Mouse (Mus musculus) cerebellum, adult 11-12 months (tissue): ENCODE results near the gene Olfr94.
"Not testable (repeated sequence)": the region's sequence is repeated elsewhere in the genome, so short reads cannot be mapped to it uniquely, and the experiment has no call there.

Experiments used
- DNase-seq: peaks from one replicate; pipeline ENCODE4 v3.0.0; 2022

The Olfr94 gene

DNA sequence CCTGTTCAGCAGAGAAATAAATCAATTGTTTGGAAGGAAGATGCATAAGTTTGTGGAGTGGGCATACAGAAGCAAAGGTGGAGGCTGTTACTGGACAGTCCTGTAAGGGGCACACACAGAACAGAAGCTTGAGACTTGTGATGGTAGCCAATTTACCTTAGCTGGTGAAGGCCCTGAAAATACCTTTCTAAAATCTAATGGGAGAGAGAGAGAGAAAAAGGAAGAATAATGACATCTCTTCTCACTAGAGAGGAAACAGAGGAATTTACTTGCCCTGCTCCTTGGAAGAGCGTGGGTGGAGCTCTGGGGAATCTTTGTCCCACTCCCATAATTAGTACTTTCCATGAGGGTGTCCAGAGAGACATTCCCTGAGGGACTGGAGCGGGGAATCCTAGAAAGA, at the start of gene Olfr94:
Gene Olfr94 (minus strand): TSS at position 101 of the 400 bp plus-strand sequence.
- no peak for DNase-seq

DNA sequence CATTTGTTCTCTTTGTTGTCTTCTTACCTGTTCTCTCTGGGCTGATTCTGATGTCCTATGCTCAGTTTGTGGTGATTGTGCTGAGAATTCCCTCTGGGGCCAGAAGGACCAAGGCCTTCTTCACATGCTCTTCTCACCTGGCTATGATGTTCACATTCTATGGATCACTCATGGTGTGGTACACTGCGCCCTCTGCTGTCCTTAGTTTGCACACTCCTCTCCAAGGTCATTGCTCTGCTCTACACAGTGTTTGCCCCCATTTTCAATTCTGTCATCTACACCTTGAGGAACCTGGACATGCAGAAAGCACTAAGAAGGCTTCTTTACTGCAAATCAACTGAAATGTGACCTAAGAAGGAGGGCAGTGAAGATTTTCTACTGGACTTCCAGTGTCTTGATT, 49.8 kb upstream of the Olfr94 start:
- DNase-seq, result no peak

DNA sequence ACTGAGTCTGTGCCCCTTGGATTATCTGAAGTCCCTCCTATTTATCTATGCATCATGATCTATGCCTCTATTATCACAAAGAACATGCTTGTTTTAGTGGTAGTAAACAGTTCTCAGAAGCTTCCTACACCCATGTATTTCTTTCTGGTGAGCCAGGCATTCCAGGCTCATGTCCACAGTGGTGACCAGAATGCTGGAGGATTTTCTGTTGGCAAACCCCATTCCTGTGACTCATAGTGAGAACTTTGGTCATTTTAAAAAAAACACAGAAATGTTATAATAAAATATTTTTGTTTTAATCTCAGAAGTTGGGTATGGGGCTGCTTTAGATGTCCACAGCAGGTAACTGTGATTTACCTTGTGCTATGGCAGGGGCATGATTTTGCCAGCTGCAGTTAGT, 48.7 kb upstream of the Olfr94 start:
- DNase-seq, result no peak

DNA sequence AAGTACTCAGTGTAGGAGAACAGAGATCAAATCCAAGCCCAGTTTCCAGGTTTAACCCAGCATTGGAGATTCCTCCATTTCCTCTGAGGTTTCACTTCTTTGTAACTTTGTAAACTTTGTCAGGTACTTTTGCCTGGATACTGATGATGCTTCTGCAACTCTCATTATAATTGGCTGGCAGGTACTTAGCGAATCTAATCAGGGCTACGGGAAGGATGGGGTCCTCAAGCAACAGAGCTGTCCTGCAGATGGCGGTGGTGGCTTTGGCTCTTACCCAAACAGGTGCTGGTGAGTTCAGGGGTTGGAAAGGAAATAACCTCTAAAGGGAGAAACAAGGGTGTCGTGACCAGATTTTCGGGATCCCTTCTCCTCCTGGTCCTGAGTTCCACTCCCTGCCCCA, 45.9 kb upstream of the Olfr94 start:
- peak; percentile 3 for DNase-seq

DNA sequence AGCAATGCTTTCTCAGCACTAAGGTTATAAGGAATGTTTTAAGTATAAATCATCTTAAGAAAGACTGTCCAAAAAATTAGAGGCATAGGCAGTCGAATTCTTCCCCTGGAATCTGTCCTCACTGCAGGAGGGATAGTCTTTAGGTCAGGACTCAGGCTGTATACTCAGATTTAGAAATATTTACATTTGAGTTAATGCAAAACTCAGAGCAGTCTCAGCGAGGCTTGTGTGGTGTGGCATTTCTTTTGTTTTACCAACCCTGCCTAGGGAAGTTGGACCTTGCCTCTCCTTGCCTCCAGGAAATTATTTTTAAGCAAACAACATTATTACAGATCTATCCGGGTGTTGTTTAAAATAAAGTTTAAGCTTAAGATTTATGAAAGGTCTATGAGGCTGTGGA, 41.4 kb upstream of the Olfr94 start:
- no peak for DNase-seq

DNA sequence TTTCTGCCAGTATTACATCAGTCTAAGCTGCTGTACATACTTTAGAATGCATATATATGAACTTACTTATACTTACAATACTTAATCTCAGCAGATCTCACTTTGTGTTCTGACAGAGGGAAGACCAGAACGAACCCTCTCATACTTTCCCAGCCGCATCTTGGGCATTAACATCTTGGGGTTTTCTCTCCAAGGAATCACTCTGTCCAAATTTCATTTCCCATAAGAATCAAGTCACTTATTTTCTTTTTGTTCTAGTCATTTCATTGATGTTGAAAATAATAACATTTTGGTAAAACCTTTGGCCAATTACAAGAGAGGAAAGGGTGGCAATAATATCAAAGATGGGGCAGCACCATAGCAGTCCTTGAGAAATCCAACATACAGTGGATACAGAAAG, 36.4 kb upstream of the Olfr94 start, which contains the start of gene Olfr97:
Gene Olfr97 (minus strand): TSS at position 101 of the 400 bp plus-strand sequence.
- DNase-seq, result not testable (repeated sequence)

DNA sequence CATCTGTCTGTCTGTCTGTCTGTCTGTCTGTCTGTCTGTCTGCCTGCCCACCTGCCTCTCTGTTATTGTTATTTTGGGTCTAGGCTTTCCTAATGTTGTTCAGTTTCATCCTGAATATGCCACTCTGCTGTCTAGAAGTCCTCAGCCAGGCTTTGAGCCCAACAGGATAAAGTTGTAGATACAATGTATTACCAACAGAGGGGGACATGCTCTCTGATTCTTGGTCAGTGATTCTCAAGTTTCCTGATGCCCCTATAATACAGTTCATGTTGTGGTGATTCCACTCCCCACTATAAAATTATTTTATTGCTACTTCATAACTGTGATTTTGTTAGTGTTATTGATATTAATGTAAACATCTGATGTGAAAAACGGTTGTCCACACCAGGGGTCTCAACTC, 21.1 kb upstream of the Olfr94 start:
- DNase-seq, result no peak

DNA sequence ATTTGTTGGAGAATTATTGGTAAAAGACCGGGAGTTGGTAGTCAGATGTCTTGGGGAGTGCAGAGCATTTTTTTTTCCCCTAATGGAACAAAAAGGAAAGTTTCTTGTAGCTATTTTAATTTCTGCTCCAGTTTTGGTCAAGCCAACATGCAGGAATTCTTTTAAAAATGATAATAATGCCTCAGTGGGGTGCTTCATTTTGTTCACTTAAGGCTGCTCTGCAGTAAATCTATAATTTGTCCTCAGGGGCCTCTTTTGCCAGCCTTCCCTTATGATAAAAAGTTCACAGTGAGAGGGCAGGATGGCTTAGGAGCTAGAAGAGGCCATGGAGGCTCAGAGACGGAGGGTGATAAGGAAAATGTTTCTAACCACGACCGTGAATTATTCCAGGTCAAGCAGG, 19.1 kb upstream of the Olfr94 start, which contains the start of gene Olfr96:
Gene Olfr96 (plus strand): TSS at position 301 of the 400 bp plus-strand sequence.
- DNase-seq, result no peak

DNA sequence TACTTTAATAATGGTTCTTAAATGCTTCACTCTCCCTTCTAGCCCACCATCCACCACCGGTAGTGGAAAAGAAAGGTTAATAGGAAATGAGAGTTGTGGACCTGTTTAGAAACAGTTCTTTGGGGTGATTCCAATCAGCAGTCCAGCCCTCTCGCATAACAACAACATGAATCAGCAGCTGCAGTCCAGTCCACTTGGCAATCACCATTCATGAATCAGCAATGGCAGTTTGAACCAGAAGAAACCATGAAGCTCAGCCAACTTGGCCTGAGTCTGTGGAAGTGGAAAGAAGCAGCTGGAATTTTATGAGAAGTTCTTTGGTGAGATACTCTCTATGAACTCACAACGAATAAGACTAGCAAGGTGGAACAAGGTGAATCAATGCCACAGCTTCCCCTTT, 17.7 kb upstream of the Olfr94 start:
- no peak for DNase-seq

DNA sequence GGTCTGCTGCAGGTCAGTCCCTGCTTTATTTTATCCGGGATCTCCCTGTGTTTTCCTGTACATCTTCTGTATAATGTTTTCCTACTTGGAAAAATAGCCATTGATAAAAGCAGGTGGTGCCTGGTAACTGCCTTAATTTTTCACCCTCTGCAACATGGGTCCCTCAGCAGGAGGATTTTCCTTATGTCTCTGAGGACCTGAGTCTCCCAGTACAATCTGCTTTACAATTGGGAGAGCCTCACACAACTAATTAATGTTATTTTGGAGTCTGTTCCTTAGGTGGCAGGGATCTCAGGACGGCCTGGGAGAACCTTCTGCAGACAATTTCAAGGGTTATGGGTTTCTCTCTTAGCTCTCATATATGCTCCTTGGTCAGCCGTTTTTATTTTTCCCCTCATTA, 12.2 kb upstream of the Olfr94 start, which contains the start of gene Olfr95:
Gene Olfr95 (minus strand): TSS at position 101 of the 400 bp plus-strand sequence.
- DNase-seq, result no peak

DNA sequence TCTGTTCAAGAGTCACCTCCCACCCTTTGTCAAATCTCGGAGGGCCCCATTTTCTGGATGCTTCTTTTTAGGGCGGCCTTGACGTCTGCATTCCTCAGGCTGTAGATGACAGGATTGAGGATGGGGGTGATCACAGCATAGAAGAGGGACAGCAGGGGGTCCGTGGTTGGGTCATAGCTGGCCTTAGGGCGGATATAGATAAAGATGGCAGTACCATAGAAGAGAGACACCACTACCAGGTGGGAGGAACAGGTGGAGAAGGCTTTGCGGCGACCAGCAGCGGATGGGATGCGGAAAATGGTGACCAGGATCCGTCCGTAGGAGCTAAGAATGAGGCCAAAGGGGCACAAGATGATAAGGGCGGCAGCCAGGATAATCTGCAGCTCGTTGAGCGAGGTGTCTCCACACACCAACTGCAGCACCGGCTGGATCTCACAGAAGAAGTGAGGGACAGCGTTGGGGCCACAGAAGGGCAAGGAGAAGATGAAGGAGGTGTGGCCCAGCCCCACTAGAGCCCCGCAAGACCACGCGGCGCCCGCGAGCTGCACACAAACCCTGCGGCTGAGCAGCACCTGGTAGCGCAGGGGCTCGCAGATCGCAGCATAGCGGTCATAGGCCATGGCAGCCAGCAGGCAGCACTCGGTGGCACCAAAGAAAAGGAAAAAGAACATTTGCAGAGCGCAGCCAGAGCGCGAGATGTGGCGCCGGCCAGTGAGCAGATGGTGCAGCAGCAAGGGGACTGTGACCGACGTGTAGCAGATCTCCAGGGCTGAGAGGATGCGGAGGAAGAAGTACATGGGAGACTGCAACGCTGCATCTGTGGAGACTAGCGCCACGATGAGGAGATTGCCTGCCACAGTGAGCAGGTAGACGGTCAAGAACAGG, 10.3 kb upstream of the Olfr94 start:
- DNase-seq, result no peak

DNA sequence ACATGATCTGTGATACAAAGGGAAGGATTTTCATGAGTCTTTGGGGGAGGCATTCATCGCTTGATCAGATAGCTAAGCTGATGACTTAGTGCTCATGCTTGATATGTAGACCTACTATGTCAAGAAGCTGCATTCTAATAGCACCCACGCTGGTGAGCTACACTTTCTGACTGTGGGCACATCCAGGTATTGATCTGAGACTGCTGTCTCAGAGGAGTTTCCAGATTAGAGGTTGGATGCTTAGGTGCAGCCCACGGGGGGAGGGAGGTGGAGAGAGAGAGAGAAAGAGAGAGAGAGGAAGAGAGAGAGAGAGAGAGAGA, 3.1 kb upstream of the Olfr94 start:
- no peak for DNase-seq

DNA sequence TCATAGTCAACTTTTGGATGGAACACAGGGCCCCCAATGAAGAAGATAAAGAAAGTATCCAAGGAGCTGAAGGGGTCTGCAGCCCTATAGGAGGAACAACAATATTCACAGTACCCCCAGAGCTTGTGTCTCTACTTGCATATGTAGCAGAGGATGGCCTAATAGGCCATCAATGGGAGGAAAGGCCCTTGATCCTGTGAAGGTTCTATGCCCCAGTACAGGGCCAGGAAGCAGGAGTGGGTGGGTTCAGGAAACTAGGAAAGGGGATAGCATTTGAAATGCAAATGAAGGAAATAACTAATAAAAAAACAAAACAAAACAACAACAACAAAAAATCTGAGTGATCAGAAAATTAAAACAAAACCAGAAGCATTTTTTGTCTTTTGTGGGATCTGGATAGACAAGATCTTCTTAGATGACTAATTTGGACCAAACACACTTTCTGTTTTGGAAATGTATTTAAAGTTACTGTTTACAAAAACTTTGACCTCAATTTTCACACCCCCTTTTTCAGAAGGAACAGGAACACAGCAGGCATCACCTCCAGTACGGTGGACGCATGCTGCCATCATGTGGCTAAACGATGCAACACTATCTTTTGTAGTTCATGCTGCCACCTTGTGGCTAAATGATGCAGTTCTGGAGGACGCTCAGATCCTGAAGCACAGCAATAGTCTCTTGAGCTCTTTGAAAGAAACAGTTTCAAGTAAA, 2.6 kb upstream of the Olfr94 start:
- DNase-seq, result peak; percentile 51

DNA sequence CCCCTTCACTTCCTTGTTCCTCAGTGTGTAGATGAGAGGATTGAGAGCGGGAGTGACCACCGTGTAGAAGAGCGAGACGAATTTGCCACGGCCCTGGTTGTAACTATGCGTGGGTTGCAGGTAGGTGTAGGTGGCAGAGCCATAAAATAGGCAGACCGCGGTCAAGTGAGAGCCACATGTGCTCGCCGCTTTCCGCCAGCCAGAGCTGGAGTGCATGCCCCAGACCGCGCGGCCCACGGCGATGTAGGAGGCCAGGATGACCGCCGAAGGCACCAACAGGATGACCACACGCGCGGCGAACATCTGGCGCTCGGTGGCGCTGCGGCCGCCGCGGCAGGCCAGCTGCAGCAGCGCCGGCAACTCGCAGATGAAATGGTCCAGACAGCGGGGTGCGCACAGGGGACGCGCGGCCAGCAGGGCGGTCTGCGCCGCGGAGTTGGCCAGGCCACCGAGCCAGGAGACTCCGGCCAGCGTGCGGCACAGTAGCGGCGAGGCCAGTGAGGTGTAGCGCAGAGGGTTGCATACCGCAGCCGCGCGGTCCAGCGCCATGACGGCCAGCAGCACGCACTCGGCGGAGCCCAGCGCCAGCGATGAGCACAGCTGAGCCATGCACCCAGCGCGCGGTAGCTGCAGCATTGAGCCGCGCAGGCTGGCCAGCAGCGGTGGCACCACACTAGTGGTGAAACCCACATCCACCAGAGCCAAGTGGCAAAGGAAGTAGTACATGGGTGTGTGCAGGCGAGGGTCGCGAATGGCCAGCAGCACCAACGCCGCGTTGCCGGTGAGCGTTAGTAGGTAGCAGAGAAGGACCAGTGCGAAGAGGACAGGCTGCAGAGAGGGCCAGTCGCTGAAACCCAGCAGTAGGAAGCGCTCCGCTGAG, 3.7 kb downstream of the Olfr94 start:
- DNase-seq, result no peak

DNA sequence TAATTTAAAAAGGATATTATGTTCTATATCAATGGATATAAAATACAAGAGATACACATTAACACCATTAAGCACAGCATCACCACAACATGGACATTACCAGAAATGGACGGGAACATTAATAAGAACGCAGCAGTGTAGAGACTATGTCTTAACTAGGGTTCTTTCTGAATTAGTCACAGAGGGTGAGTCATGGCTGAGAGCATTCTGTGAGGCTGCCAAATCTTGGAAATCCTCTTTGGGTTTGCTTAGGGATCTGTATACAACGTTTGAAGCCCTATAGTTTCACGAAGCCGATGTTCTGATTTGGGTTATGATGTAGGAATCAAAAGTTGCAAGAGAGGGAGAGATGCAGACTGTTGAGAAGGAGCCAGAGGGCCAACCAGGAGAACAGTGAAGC, 6.0 kb downstream of the Olfr94 start:
- DNase-seq, result no peak

DNA sequence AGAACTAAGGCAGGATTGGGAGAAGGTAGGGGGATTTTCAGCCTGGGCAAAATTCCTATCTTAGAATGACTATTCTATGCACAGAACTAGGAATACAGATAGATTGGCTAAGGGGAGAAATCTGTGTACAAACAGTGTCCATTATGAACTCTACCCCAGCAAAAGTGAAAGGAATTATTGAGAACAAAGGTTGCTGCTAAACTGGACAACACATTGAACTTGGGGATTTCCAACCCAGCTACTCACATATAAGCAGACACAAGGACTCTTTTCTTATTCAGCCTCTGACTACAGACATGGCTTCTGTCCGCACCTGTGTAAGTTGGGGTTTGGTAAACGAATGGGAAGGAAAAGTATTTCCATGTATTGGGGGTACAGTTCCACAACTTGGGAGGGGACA, 7.1 kb downstream of the Olfr94 start, which contains the start of gene Ubd:
Gene Ubd (plus strand): TSS at position 237 of the 400 bp plus-strand sequence.
- no peak for DNase-seq

DNA sequence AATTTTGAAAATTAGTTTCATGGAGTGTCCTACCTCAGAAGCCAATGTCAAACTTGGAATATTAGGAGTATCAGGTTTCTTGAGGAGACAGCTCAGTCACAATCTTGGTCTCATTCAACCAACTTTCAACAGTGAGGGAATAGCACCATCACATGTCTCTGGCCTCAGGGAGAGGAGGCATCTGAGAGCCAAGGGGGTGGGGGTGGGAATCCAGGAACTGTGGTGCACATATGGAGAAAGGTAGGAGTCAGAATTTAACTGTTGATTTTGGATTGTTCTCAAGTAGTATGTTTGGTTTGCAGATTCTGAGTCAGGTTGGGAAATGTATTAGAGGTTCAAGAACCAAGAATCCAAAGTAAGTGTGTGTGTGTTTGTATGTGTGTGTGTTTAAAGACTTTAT, 7.8 kb downstream of the Olfr94 start:
- no peak for DNase-seq

DNA sequence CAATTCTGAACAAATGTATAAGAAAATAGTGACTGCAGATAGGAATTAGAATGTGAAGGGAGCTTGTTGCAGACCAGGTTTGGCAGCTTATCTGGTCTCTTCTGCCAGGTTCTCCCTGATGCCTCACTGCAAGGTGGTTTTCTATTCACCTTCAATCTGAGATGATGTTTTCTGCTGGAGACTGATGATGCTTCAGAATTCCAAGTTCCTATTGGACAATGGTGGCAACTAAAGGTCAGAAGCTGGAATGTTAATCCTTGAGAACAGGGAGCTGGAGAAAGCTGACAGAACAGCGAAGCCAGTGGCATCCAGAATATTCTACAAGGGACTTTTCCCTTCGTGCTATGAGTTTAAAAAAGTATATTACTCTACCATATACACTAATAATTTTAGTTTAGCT, 10.1 kb downstream of the Olfr94 start:
- DNase-seq, result no peak

DNA sequence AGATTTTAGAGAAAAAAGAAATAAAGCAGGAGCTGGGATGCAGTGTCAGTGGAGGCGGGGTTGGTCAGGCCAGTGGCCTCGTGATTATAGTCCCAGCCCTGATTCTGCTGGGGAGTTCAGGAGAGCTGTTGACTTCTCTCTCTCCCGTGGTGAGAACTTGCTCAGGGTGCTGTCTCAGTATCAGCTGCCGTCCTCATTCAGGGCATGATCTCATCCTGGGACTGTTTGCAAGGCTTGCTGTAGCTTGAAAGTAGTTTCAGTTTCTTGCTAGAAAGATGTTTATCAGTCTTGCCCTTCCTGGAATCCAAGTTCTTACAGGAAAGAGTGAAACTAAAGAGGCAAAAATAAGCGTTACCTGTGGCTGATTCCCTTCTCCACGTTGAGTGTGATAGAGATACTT, 15.3 kb downstream of the Olfr94 start:
- DNase-seq, result no peak

DNA sequence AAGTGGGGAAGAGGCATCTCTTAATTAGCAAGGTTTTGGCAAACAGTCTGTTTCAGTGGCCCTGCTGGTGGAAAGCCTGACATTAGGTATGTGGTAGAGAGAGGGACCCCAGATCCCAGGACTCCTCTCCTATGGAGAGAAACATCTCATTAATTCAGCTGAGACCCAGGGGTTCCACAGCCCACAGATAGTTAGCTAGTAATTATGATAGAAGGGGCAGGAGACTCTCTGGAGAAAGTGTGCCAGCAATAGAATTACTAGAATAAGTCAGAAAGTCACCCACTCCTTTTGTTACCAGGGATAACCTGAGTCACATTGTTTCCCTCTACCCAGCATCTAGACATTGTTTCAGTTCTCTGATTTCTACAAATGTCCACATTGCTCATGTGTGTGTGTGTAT, 39.4 kb downstream of the Olfr94 start, which contains the start of gene Olfr93:
Gene Olfr93 (minus strand): TSS at position 101 of the 400 bp plus-strand sequence.
- no peak for DNase-seq
